Mouse (Mus musculus) mouse trophoblast stem cell (cell line): Measurements from ENCODE around the gene Pigc.

Source experiments
- in situ Hi-C, 2 experiments: fragments of 300-500 bp; cut with MseI, MboI; formaldehyde crosslinking; loops; 2 replicates in 1 of 2; 3 replicates in 1 of 2; pipeline ENCODE4 v1.15.1; 2025

The Pigc gene

DNA sequence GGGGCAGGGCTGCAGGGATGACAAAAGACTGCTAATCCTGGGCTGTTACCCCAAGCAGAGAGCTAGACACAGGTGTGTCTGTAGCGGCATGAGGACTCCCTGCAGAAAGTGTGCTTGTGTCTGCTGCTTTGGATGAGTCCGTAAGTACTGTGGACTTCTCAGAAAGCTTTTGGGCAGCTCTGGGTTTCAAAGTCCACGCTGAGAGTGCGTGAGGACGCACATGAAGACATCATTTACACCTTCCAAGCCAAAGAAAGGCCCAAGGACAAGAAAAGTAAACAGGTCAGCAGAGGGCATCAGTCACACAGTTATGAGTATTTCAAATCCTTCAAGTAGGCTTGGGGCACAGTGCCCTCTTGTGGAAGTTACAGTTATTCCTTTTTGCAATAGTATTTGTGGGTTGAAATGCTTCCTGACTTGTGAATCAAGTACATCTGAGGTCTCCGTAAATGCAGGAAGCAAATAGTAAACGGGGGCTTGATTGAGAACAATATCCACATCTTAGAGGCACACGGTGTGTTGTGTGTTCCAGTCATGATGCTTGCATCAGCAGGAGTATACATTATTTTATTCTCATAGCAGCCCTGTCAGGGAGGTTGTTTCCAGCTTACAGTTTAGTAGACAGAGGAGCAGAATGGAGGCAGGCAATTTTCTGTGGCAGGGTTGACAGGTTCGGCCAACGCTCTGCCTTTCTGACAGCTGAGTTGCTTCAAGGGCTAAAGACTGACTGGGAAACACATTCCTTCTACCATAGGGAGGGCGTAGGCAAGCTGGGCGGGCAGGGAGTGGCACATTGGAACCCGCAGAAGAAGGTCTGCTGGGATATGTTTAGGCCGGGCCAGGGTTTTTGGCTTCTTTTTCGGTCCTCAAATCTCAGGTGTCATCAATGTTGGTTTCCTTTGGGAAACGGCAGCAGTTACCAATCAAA lies 7.5 kb downstream of the Pigc start:
- in situ Hi-C loops = no loop called here

DNA sequence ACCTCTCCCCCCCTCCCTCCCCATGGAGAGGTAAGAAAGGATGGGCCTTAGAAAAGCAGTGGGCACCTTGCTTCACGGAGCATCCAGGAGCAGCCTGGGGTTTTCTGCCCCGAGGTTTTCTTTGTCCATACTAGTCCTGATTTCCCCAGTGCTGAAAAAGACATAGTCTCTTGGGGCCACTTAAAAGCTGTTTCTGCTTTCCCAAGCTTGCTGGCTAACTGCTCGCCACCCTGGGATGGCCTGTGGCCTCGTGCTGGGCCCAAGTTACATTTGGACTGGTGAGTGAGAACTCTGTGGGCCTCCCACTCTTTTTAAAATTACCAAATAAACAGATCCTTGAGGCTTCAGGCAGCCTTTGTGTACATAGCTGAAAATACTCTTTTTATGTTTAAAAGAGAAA lies 8.3 kb downstream of the Pigc start:
- in situ Hi-C loops = no loop called here

DNA sequence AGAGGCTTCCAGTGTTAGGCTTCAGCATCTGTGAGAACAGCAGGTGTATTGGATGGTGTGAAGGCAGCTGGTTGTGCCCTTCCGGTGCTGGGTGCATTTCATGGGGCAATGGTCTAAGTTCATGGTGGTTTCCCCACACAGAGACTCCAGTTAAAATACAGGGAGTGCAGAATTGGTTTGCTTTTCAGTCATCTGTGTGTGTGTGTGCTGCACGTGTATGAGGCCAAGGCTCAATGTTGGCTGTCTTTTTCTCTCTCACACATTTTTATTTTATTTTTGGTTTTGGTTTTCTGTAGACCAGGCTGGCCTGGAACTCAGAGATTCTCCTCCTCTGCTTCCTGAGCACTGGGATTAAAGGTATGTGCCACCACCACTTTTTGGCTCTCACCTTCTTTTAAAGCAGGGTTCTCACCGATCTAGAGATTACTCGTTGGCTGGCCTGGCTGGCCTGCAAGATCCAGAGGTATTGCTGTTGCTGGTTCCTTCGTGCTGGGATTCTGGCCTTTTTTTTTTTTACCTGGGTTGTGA lies 9.3 kb downstream of the Pigc start:
- in situ Hi-C loops = no loop called here

- in situ Hi-C loops = no loop called here
These were observed 10.6 kb downstream of the Pigc start, which contains the start of gene 4930558K02Rik for GRCm38 (mm10) chr1:161979536-161979935. TSS of gene 4930558K02Rik (minus strand) at chr1:161979636.

DNA sequence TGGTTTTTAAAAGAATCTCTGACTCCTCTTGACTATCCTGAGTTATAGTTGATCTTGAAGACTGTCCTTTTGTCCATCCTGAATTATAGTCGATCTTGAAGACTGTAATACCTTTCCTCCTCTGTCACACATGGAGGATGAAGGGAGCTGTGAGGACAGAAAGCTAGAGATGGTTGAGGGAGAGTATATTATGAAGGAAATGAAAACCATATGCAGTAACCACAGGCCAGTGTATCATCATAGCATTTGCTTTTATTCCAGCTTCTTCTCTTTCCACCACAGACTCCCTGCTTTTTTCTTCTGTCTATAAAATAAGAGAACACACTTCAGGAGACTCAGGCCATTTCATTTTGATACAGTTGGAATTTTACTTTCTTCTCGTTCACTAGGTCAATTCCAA lies 11.1 kb downstream of the Pigc start:
- in situ Hi-C loops = no loop called here

GRCm38 (mm10) chr1:161980626-161981298 lies 11.8 kb downstream of the Pigc start:
- in situ Hi-C loops = no loop called here

GRCm38 (mm10) chr1:161983451-161983850 lies 14.5 kb downstream of the Pigc start:
- in situ Hi-C loops = no loop called here

GRCm38 (mm10) chr1:161983979-161984566 lies 15.1 kb downstream of the Pigc start:
- in situ Hi-C loops = no loop called here

- in situ Hi-C loops = no loop called here
These were observed 21.9 kb downstream of the Pigc start for GRCm38 (mm10) chr1:161990684-161991578.

DNA sequence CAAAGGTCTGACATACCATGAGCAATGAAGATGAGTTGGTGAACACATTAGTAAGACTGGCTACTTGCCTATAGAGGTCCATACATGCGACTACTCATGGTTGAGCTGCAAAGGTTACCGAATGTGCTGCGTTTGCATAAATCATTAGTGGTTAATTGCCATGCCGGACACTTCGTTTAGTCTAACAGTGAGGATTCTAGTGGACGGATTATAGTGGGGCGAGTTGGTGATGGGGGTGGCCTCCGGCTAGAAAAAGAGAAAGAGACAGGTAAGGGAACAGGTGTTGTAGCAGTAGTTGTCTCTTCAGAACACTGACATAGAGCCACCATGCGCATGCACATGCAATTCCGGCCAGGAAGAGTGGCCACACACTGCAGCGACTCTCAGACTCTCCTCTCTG lies 22.9 kb downstream of the Pigc start:
- in situ Hi-C loops = no loop called here

- in situ Hi-C loops = no loop called here
These were observed 23.4 kb downstream of the Pigc start for GRCm38 (mm10) chr1:161992389-161992788.

GRCm38 (mm10) chr1:161998781-161999180 lies 29.8 kb downstream of the Pigc start:
- in situ Hi-C loops = loop anchor here in 1 of 2 experiments (5.0 kb wide), 1 partner anchor 314 kb away; no protein-coding TSS in a partner anchor

DNA sequence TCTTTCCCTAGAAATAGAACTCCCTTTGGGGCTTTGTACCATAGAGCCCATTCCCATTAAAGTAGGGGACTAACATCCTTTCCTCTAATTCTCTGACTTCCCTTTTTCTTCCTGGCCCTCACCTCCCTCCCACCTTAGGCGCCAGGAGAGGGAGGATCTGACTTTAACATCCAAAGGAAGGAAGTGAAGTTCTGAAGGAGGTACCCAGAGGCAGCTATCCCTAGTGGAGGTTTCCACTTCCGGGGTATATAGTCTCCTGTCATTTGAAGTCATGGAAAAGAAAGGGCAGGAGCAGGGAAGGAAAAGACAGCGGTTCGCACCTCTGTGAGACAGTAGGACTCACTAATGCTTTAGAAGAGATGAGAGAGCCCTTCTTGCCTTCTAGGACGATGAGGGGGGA lies 30.4 kb downstream of the Pigc start:
- in situ Hi-C loops = loop anchor here in 1 of 2 experiments (5.0 kb wide), 1 partner anchor 313 kb away; no protein-coding TSS in a partner anchor

DNA sequence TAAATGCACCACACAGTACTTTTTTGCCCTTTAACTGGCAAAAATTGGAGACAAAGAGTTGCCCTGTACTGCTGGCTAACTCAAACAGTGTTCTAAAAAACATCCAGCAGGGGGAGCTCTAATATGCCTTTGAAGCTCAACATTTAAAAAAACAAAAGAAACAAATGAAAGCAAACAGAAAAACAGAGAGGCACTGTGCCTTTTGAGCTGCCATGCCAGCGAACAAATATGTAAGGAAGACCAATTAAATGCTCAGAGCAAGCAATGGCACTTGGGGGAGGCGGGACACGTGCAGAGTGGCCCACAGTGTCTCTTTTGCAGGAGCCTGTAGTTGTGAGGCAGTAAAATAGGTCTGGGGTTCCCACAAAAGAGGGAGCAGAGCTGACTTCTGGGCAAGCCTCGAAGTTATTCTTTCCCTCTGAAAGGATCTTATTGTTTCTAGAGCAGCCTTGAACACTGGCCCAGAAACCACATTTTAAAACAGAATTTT lies 30.9 kb downstream of the Pigc start:
- in situ Hi-C loops = loop anchor here in 1 of 2 experiments (5.0 kb wide), 1 partner anchor 312 kb away; no protein-coding TSS in a partner anchor

DNA sequence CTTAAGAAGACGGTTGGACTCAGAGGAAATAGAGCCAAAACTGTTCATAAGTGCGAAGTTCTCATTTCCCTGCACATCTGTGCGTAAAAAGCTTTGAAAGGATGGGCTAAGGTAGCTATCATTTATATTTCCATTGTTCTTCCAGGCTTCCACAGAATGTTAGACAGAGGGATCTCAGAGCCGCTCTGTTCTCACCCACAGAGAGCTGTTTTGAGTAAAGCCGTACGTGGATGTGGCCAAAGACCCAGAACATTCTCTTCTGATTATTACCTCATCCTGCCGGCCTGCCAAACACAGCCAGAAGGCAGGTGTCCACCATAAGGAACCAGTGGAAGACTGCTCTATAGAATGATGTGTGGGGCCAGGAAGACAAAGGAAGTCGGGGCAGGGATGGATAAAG lies 32.3 kb downstream of the Pigc start:
- in situ Hi-C loops = no loop called here

DNA sequence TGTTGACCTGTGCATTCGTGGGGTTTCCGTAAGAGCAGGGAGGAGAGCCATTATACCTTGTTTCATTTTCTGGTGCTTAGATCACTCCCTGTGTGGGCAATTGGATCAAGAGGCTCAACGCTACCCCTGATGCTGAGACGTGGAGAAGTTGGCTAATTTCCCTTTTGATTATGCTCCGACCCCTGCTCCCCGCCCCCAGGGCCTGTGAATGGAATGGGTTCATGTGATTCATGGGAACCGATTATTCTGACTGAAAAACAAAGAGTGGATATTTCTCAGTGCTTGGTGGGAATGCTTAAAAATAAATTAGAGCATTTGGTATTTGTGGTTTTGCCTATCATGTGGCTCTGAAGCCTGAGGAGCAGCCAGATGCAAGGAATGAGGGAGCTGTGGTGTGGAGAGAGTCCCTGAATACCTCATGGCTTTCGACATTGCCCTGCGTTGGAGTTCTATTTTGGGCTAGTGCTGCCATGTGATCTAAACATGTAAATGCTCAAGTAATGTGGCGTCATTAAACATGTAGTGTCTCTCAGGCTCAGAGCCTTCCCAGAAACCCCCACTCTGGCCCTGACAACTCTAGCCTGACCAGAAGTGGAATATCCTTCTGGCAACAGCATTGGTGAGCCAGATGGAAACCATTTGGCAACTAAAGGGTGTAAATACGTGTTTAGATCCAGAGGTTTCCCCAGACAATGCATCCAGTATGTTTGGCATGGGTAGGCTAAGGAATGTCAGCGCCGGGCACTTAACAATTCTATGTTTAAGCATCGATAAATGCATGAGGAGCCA lies 34.9 kb downstream of the Pigc start:
- in situ Hi-C loops = no loop called here

DNA sequence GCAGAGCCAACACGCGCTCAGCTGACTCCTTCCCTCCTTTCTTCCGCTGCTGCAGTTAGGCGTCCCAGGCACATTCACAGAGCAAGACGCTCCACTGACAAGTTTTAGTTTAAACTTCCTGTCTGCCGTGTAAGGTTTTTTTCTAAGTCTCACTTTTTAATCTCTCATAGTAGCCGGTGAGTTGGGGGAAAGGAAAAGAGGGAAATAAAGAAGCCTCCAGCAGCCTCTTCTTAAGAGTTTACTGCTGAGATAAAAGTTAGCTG lies 35.5 kb downstream of the Pigc start:
- in situ Hi-C loops = no loop called here

GRCm38 (mm10) chr1:162004821-162005770 lies 36.1 kb downstream of the Pigc start:
- in situ Hi-C loops = loop anchor here in 1 of 2 experiments (5.0 kb wide), 1 partner anchor 307 kb away; no protein-coding TSS in a partner anchor

DNA sequence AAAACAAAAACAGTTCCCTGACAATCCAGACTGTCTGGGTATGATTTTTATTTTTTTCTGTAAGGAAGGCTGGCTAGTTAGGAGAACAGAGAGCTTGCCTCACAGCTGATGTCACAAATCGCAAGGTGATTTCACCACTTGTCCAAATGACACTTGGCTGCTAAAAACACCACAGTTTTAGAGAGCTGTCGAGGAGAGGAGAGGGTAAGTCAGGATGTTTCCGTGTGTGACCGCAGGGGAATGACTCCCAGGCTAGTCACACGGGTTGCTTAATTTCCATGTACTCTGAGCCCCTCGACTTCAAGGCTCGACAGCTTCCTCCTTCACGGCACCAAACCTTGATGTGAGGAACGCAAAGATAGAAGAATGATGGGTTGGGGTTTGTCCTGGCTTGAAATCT lies 37.1 kb downstream of the Pigc start:
- in situ Hi-C loops = loop anchor here in 1 of 2 experiments (5.0 kb wide), 1 partner anchor 306 kb away; no protein-coding TSS in a partner anchor
